Mouse (Mus musculus): ENCODE measurements around the gene Palm3. TPM values are rescaled to one million over a fixed set of nuclear protein-coding genes. Genes with fewer than 3 reads are reported as not detected.

The Palm3 gene
- total and polyA plus RNA-seq, 3 experiments: 0.13 to 0.77 (median 0.16) TPM

DNA sequence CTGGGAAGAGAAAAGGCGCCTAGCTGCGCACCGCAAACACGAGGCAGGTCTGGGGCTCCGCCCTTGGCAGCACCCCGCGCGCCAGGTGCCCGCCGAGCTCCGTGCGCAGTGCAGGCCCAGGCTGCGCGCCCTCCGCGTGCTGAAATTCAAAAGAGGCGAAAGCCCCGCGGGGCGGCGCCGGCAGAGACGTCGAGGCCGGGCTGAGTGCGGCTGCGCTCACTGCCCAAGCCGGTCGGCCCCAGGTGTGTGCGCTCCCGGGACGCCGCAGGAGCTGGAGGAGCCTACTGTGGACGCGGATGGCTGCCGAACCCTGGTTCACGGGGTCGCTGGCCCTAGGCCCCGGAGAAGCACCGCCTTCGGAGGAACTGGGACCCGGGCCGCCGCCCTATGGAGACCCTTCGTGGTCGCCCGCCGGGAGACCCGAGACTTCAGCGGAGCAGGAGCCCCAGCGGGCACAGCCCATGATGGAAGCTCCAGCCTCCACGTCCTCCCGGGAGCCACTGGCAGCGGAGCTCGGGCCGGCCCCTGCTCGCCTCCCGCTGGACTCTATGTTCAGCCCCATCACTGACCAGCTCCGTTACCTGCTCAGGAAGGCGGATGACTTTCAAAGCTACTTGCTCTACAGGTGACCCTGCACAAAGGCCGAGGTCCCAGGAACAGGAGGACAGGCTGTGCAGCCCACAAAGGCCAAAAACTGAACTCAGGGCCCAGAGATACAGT is 19.8 kb upstream of the Palm3 start, which contains the start of gene 1700067K01Rik:
Gene 1700067K01Rik, plus strand, starts transcription at position 222 of the 720 bp plus-strand sequence.
- Histone ChIP-seq H3K79me2 (replicated peaks; ENCODE audit: control insufficient read depth, extremely low read depth, insufficient read depth, poor library complexity, severe bottlenecking) (peaks cover 3% of the 10 kb centered on the region; the same call in 1 of the 2 replicates), H3K9ac (ENCODE audit: insufficient read depth, low read depth) (no peak within 1 kb of the TSS), H3K4me1 (ENCODE audit: control insufficient read depth in 1 of 2, insufficient read depth in 2 of 2) (peaks cover 18 to 40% of the 10 kb centered on the region in 2 experiments), H3K9me3 (replicated peaks; ENCODE audit: low read length) (no peaks in the 10 kb centered on the region), H3K27ac (ENCODE audit: insufficient read depth, low read depth) (no peak within 1 kb of the TSS), H3K27me3 (replicated peaks) (no peaks in the 10 kb centered on the region), H3K4me3 (replicated peaks in 1 of 3; ENCODE audit: low read depth in 2 of 3, low read length in 2 of 3, poor library complexity in 1 of 3) (no peak within 1 kb of the TSS), H3K4me2 (ENCODE audit: insufficient read depth, low read depth, poor library complexity, severe bottlenecking) (no peak within 1 kb of the TSS), H3K36me3 (replicated peaks in 1 of 2; ENCODE audit: control insufficient read depth in 1 of 2, insufficient read depth in 1 of 2, low read length in 1 of 2) (peaks cover 14 to 43% of the 10 kb centered on the region in 2 experiments)
- TF ChIP-seq CHD1 (IDR thresholded peaks at IDR 0.05; ENCODE audit: low read depth, low read length): no peak
- TF ChIP-seq JUND (conservative IDR thresholded peaks at IDR 0.05; ENCODE audit: low read depth, low read length): no peak
- no peak for TF ChIP-seq NELFE (IDR thresholded peaks at IDR 0.05; ENCODE audit: low read depth, low read length)
- TF ChIP-seq EP300 (IDR thresholded peaks at IDR 0.05; ENCODE audit: low read length): no peak
- TF ChIP-seq POLR2AphosphoS2 (IDR thresholded peaks at IDR 0.05; ENCODE audit: low read depth, low read length): no peak
- no peak for DNase-seq (ENCODE audit: extremely low read depth)
- in situ Hi-C loops (cut with MboI; ENCODE audit: low pct_ligation_motif_present, low pct_unique_long_range_greater_than_20kb, low sequenced_read_pairs): no loop called here
- dilution Hi-C loops (cut with MboI; ENCODE audit: extremely low pct_ligation_motif_present, extremely low pct_unique_long_range_greater_than_20kb, low sequenced_read_pairs): no loop called here

DNA sequence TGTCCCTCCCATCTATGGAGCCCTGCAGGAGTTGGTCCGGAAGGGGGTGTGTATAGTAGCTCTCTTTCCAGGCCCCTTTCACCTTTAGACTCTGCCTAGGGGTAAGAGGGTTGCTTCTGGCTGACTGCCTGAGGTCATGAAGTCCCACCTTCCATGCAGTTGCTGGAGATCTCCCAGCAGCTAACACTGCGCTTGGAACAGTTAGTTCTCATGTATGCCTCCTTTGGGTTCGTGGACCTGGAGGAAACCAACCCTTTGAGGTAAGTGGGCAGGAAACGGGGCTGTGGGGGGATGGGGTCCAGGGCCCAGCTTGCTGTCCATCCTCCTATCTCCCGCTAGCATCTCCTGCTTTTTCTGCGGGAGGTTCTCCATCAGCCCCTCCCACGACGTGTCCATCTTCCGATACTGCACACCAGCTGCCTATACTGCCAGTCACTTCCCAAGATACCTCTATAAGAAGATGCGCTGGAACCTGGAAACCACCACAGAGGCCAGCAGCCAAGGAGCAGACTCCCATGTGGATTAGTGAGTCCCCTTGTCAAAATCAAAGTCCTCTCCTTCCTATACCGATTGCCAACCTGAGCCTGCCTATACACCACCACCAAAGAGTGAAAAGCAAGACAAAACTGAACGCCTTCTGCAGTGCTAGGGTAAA is 18.2 kb upstream of the Palm3 start:
- Histone ChIP-seq H3K27ac (ENCODE audit: insufficient read depth, low read depth) (no peak overlapping the region), H3K79me2 (replicated peaks; ENCODE audit: control insufficient read depth, extremely low read depth, insufficient read depth, poor library complexity, severe bottlenecking) (peaks cover 3% of the 10 kb centered on the region; the same call in 1 of the 2 replicates), H3K36me3 (replicated peaks in 1 of 2; ENCODE audit: control insufficient read depth in 1 of 2, insufficient read depth in 1 of 2, low read length in 1 of 2) (peaks cover 14 to 43% of the 10 kb centered on the region in 2 experiments), H3K4me1 (ENCODE audit: control insufficient read depth in 1 of 2, insufficient read depth in 2 of 2) (peaks cover 18 to 38% of the 10 kb centered on the region in 2 experiments), H3K9me3 (replicated peaks; ENCODE audit: low read length) (no peaks in the 10 kb centered on the region), H3K4me3 (replicated peaks in 1 of 3; ENCODE audit: low read depth in 2 of 3, low read length in 2 of 3, poor library complexity in 1 of 3) (no peak overlapping the region), H3K27me3 (replicated peaks) (no peaks in the 10 kb centered on the region), H3K4me2 (ENCODE audit: insufficient read depth, low read depth, poor library complexity, severe bottlenecking) (no peak overlapping the region), H3K9ac (ENCODE audit: insufficient read depth, low read depth) (no peak overlapping the region)
- no peak for DNase-seq (ENCODE audit: extremely low read depth)
- in situ Hi-C loops (cut with MboI; ENCODE audit: low pct_ligation_motif_present, low pct_unique_long_range_greater_than_20kb, low sequenced_read_pairs) (no loop called here), dilution Hi-C loops (cut with MboI; ENCODE audit: extremely low pct_ligation_motif_present, extremely low pct_unique_long_range_greater_than_20kb, low sequenced_read_pairs) (no loop called here)
- no peak for TF ChIP-seq UBTF (IDR thresholded peaks at IDR 0.05; ENCODE audit: low read depth, low read length)
- TF ChIP-seq USF1 (IDR thresholded peaks at IDR 0.05; ENCODE audit: low read depth, low read length): no peak
- TF ChIP-seq CHD1 (IDR thresholded peaks at IDR 0.05; ENCODE audit: low read depth, low read length): no peak
- TF ChIP-seq KAT2A (IDR thresholded peaks at IDR 0.05; ENCODE audit: insufficient replicate concordance, low read length): no peak
- no peak for TF ChIP-seq JUND (conservative IDR thresholded peaks at IDR 0.05; ENCODE audit: low read depth, low read length)
- TF ChIP-seq NRF1 (IDR thresholded peaks at IDR 0.05; ENCODE audit: low read depth, low read length): no peak
- no peak for TF ChIP-seq SIN3A (IDR thresholded peaks at IDR 0.05; ENCODE audit: low read length)
- TF ChIP-seq ZKSCAN1 (IDR thresholded peaks at IDR 0.05; ENCODE audit: borderline replicate concordance, low read depth, low read length): no peak
- no peak for TF ChIP-seq TBP (conservative IDR thresholded peaks at IDR 0.05; ENCODE audit: low read depth, low read length)
- no peak for TF ChIP-seq HCFC1 (IDR thresholded peaks at IDR 0.05; ENCODE audit: low read depth, low read length)
- TF ChIP-seq NELFE (IDR thresholded peaks at IDR 0.05; ENCODE audit: low read depth, low read length): no peak
